Mouse (Mus musculus): ENCODE results near the gene Klf8.
A peak's percentile ranks its signal among the peaks of the same experiment; 100 is the strongest.
"Not testable (repeated sequence)": the region's sequence is repeated elsewhere in the genome, so short reads cannot be mapped to it uniquely, and the experiment has no call there.

Klf8 gene

GRCm38 (mm10) chrX:153237304-153237919 lies at the start of gene Klf8:
TSS of gene Klf8 (plus strand) at chrX:153237466.
- no peak for DNase-seq (ENCODE audit: low read depth in 2 of 2, low spot score in 2 of 2)

DNA sequence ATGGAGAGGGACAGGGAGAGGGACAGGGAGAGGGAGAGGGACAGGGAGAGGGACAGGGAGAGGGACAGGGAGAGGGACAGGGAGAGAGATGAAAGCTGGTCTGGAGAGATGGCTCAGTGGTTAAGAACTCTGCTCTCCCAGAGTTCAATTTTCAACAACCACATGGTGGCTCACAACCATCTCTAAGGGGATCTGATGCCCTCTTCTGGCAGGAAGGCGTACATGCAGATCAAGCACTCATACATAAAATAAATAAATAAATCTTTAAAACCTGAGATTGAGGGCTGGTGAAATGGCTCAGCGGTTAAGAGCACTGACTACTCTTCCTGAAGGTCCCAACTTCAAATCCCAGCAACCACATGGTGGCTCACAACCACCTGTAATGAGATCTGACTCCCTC lies 38.1 kb upstream of the Klf8 start:
- DNase-seq (ENCODE audit: low read depth in 2 of 2, low spot score in 2 of 2): not testable (repeated sequence)

DNA sequence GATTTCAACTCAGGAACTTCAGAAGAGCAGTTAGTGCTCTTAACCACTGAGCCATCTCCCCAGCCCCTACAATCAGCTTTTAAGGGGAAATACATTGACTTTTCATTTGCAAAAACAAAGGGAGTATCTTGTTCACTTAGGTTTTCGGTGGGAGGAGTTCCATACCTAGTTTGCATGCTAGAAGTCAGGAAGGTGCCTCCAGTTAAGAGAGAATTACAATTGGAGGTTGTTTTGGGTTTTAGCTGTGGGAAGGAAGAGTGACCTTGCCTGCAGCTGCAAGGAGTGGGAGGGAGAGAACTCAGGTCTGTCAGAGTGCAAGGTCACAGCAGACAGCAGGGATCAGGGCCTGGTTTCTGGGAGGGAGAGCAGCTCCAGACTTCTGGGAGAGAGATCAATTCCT lies 26.2 kb upstream of the Klf8 start:
- DNase-seq (ENCODE audit: low read depth in 2 of 2, low spot score in 2 of 2): no peak

- no peak for DNase-seq (ENCODE audit: low read depth in 2 of 2, low spot score in 2 of 2)
Observed at GRCm38 (mm10) chrX:153231240-153231639, 6.0 kb upstream of the Klf8 start.

GRCm38 (mm10) chrX:153233255-153233654 lies 4.0 kb upstream of the Klf8 start:
- no peak for DNase-seq (ENCODE audit: low read depth in 2 of 2, low spot score in 2 of 2)

DNA sequence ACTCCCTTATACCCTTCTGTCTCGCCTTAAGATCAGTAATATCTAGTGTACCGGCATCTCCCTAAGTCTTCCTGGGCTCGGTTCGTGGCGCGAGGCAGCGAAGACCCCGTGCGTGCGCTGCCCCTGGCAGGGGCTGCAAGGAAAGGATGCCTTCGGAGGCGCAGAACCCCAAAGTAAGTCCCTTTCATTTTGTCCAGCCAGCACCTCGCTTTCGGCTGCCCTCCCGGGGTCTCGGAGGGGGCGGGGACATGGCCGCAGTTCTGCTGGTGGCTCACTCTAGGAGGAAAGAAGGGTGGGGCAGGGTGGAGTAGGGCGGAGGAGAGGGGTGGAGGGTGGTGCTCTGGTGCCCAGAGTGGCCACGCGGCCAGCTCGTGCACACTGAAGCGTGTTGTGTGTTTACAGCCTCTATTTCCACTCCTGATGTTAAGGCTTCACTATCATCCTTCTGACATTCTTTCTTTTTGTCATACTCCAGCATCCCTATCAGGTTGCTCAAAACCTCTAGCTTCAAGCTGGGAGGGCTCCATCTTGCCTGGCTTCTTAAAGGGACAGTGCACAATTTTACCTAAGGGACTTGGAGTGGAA lies 746 bp downstream of the Klf8 start:
- DNase-seq (ENCODE audit: low read depth in 2 of 2, low spot score in 2 of 2): no peak

GRCm38 (mm10) chrX:153254256-153254655 lies 17.0 kb downstream of the Klf8 start:
- DNase-seq (ENCODE audit: low read depth in 2 of 2, low spot score in 2 of 2): no peak

DNA sequence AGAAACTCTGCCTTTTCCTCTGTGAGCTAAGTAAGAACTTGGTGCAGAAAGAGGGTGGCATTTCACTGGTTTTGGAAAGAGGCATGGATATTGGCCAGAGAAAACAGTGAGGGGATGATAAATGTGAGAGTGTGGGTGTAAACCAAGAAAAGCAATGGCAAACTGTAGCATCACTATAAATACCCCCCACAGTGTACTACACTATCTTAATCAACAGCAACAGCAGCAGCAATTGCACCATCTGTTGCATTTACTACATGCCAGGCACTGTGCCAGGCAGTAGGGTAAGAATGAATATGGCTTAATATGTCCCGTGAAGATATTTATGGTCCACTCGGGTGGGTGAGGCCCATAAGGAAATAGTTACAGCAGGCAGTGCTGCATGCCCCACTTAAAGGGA lies 18.2 kb downstream of the Klf8 start:
- DNase-seq (ENCODE audit: low read depth in 2 of 2, low spot score in 2 of 2): no peak

DNA sequence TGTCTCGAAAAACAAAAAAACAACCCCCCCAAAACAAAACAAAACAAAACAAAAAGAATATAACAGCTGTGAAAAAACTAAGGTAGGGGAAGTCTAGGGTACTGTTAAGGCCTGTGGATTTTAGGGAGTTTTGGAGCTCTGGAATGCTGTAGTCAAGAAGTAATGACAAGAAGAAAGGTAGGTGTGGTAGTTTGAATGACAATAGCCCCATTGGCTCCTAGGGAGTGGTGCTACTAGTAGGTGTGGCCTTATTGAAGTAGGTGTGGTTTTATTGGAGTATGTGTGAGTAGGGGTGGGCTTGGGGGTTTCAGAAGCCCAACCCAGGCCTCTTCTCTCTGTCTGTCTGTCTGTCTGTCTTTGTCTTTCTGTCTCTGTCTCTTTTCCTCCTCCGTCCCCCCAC lies 44.9 kb downstream of the Klf8 start:
- no peak for DNase-seq (ENCODE audit: low read depth in 2 of 2, low spot score in 2 of 2)

- DNase-seq (ENCODE audit: low read depth in 2 of 2, low spot score in 2 of 2): no peak
Observed at GRCm38 (mm10) chrX:153311356-153311755, 74.1 kb downstream of the Klf8 start.

DNA sequence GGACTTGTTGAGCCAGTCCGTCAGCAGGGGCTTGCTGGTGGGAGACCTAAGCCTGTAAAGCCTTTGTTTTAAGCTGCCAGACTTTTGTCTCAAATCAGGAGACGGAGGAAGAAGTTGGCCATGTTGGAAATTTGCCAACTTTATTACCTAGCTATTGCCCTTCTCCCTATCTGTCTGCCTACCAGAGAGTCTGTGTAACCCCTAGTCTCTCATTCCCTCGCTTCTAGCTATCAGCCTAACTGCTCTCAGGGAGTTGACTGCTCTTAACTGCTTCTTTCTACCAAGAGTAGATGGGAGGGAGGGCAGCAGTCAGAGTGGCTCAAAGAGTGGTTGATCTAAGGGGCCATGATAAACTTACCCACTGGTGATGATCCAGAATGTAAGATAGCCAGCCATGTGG lies 85.8 kb downstream of the Klf8 start:
- DNase-seq (ENCODE audit: low read depth in 2 of 2, low spot score in 2 of 2): no peak

DNA sequence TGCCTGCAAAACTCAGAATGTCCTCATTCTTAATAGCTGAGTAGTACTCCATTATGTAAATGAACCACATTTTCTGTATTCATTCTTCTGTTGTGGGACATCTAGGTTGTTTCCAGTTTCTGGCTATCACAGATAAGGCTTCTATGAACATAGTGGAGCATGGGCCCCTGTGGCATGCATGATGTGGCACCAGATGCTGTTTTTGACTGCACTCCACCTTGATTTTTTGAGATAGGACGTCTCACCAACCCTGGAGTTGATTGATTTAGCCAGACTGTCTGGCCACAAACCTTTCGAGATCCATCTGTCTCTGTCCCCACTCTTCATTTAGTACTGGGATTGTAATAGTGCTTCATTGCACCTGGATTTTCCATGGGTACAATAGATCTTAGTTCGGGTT lies 96.9 kb downstream of the Klf8 start:
- not testable (repeated sequence) for DNase-seq (ENCODE audit: low read depth in 2 of 2, low spot score in 2 of 2)

DNA sequence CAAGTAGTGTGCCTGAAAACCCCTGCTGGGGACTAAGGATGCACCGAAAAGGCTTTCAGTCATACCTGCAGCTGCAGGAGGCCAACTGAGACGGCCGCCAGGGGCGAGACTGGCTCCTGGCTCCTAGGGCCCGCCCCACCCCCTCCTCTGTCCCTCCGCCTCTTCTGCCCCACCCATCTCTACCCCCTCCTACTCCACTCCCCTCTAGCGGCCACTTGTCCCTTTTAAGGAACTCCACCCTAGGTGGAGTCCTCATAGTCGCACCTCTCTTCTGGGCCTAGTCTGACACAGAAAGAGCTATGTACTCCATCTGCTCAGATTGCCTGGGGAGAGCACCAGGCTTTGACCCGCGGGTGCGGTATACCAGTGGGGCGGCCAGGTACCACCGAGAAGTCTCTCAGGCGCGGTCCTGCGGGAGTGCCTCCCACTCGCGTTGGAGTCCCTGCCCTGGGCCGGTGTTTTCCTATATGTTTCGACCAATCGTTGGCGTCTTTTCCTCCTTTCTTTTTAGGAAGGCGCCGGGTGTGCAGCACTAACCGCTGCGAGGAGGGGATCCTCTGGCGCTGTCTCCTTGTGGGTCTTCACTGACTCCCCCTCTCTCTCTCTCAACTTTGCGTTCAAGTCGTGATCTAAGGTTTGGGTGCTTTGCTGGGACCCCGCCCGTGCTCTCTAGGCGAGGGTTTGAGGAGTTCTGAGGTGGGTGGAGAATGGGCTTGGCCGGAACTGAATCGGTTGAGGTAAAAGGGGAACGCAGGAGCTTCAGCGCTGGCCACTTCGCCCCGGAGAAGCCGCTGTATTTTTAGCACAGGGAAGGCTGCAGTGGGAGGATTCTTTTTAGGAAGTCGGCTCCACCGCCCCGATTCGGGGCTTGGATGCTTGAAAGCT lies 122.3 kb downstream of the Klf8 start:
- peak; percentile 31 to 41 for DNase-seq (ENCODE audit: low read depth in 2 of 2, low spot score in 2 of 2)

DNA sequence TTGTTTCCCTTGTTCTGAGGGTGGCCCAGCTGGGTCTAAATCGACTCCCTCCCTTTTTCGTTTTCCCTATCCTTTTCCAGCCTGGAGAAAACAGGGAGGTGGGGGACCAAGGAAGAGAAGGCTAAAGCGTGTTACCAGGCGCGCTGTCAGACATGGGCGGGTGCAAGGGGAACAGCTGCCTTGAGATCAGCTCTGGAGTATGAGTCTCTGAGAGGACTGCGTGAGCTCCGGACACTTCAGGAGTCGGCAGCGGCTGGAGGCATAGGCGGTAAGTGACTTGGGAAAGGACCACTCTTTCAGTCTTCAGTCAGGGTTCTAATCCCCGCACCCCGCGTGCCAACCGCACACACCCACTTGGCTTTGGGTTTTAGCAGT lies 122.9 kb downstream of the Klf8 start:
- no peak for DNase-seq (ENCODE audit: low read depth in 2 of 2, low spot score in 2 of 2)

- no peak for DNase-seq (ENCODE audit: low read depth in 2 of 2, low spot score in 2 of 2)
Observed at GRCm38 (mm10) chrX:153360666-153361269, 123.5 kb downstream of the Klf8 start.

GRCm38 (mm10) chrX:153366754-153367153 lies 129.5 kb downstream of the Klf8 start:
- DNase-seq (ENCODE audit: low read depth in 2 of 2, low spot score in 2 of 2): peak; percentile 2 to 20

DNA sequence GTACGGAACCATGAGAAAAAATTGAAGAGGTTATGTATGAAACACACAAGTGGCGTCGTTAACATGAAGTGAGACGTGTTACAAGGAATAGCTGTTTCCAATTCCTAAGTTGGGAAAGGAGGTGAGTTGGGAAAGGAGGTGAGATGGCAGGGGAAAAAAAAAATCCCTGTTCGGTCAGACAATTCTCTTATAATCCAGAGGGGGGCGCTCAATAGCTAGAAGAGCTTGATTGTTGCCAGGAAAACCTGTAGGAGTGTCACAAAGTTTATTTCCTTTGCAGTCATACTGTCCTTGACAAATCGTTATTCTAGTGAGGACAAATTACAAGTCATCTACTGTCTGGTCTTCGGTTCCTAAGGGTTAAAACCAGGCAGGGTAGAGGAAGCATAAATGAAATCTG lies 132.5 kb downstream of the Klf8 start:
- peak in 1 of 2 experiments; percentile 23 for DNase-seq (ENCODE audit: low read depth in 2 of 2, low spot score in 2 of 2)

DNA sequence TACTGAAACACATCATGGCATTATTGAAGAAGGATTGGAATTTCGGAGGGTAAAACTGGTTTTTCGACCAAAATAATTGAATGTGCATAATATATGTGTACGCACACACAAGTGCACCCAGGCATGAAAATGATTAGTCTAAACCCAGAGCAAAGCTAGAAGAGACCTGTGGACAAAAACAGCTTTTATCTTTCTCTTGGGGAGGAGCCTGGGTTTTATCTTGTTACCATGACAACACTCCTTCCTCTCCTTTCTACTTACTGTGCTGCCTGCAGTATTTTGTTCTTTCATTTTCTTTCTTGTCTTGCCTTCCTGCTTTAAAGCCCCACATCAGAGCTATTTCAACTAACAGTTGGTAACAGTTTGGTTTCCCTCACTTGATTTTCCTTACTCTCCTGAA lies 137.8 kb downstream of the Klf8 start:
- peak in 1 of 2 experiments; percentile 12 for DNase-seq (ENCODE audit: low read depth in 2 of 2, low spot score in 2 of 2)

GRCm38 (mm10) chrX:153381753-153382152 lies 144.5 kb downstream of the Klf8 start:
- no peak for DNase-seq (ENCODE audit: low read depth in 2 of 2, low spot score in 2 of 2)

- no peak for DNase-seq (ENCODE audit: low read depth in 2 of 2, low spot score in 2 of 2)
Observed at GRCm38 (mm10) chrX:153389291-153389690, 152.0 kb downstream of the Klf8 start.

DNA sequence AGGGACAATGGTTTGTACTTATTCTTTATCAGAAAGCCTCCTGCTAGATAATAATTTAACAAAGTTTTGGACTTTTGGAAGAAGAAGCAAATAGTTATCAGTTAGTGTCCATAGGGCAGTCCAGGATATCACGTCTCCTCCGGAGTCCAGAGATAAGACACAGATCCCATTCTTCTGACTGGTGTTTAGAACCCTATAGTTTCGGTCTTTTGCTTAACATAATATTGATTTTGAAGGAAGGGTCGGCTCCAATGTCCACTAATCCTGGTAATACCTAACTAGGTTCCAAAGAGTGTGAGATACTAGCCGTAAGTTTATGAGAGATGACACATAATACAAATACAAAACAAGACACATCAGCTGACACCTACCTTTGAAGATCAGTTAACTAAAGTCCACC lies 179.8 kb downstream of the Klf8 start:
- no peak for DNase-seq (ENCODE audit: low read depth in 2 of 2, low spot score in 2 of 2)

Data from CD8-positive naive resting alpha-beta T cell, adult 2 months (primary cell).